Mouse (Mus musculus): ENCODE data around the gene Prpsap2. TPM values are rescaled to one million over a fixed set of nuclear protein-coding genes. Genes with fewer than 3 reads are reported as not detected.
A peak's percentile ranks its signal among the peaks of the same experiment; 100 is the strongest.
"Not testable (repeated sequence)": the region's sequence is repeated elsewhere in the genome, so short reads cannot be mapped to it uniquely, and the experiment has no call there.

Prpsap2 gene
- total and polyA plus RNA-seq, 3 experiments: 29.0 to 30.7 TPM; not detected in 1

DNA sequence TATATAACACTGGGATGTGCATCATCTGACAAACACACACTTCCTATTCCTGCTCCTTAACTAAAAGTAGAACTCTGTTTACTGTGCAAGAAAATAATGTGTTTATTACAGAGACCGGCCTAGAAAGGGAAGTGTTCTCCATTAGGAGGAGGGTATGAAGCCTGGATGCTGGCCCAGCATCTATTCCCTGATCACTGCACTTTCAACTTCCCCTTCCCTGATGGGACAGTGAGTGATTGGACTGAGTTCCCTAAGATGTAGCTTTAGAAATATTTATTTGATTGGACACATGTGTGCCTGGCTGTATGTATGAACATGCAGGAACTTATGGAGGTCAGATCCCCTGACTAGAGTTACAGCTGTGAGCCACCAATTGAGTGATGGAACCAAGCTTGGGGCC is 31.6 kb upstream of the Prpsap2 start:
- DNase-seq (ENCODE audit: low read depth, low spot score): peak; percentile 32
- no peak for TF ChIP-seq SMC3 (IDR thresholded peaks at IDR 0.05; ENCODE audit: low read depth, low read length)
- TF ChIP-seq ZNF384 (IDR thresholded peaks at IDR 0.05; ENCODE audit: low read depth, low read length): no peak
- no peak for TF ChIP-seq ETS1 (IDR thresholded peaks at IDR 0.05; ENCODE audit: low read depth, low read length)
- no peak for TF ChIP-seq MAX (IDR thresholded peaks at IDR 0.05; ENCODE audit: low read length)
- TF ChIP-seq CHD2 (IDR thresholded peaks at IDR 0.05; ENCODE audit: low read length): no peak
- no peak for TF ChIP-seq TBP (IDR thresholded peaks at IDR 0.05; ENCODE audit: low read depth, low read length)
- no peak for TF ChIP-seq ZMIZ1 (IDR thresholded peaks at IDR 0.05; ENCODE audit: low read depth, low read length)
- no peak for TF ChIP-seq NRF1 (IDR thresholded peaks at IDR 0.05; ENCODE audit: insufficient read depth, low read depth, low read length, poor library complexity, severe bottlenecking)
- TF ChIP-seq NELFE (IDR thresholded peaks at IDR 0.05; ENCODE audit: low read depth, low read length): no peak
- no peak for TF ChIP-seq MYB (IDR thresholded peaks at IDR 0.05; ENCODE audit: low read depth, low read length)
- no peak for TF ChIP-seq EP300 (IDR thresholded peaks at IDR 0.05; ENCODE audit: low read depth in 1 of 2, low read length in 2 of 2)
- no peak for TF ChIP-seq UBTF (IDR thresholded peaks at IDR 0.05; ENCODE audit: borderline replicate concordance, insufficient read depth, low read depth, low read length)
- TF ChIP-seq RCOR1 (IDR thresholded peaks at IDR 0.05; ENCODE audit: low read depth, low read length): no peak
- TF ChIP-seq MAFK (IDR thresholded peaks at IDR 0.05; ENCODE audit: borderline replicate concordance, low read depth, low read length): no peak
- no peak for TF ChIP-seq MEF2A (IDR thresholded peaks at IDR 0.05; ENCODE audit: extremely low read depth, insufficient replicate concordance, low read depth, low read length, poor library complexity, severe bottlenecking)
- no peak overlapping the region for H3K9ac ChIP-seq (ENCODE audit: control insufficient read depth, low read depth, low read length, poor library complexity, severe bottlenecking)
- H3K79me2 ChIP-seq (ENCODE audit: control insufficient read depth, insufficient read depth, low read length, poor library complexity): no peaks in the 10 kb centered on the region
- no peaks in the 10 kb centered on the region for H3K4me1 ChIP-seq (ENCODE audit: control insufficient read depth in 1 of 2, insufficient read depth in 2 of 2, low read length in 2 of 2)
- H3K4me3 ChIP-seq (ENCODE audit: control insufficient read depth in 1 of 2, insufficient read depth in 1 of 2, low read depth in 2 of 2, low read length in 2 of 2): no peak overlapping the region
- H3K27me3 ChIP-seq (ENCODE audit: control insufficient read depth in 1 of 2, insufficient read depth in 2 of 2, low read length in 2 of 2): no peaks in the 10 kb centered on the region
- H3K9me3 ChIP-seq (replicated peaks; ENCODE audit: insufficient read depth, low read length): no peaks in the 10 kb centered on the region
- peaks cover 0 to 2% of the 10 kb centered on the region in 2 experiments; a peak in 1 of 4 replicates for H3K36me3 ChIP-seq (ENCODE audit: control insufficient read depth in 1 of 2, insufficient read depth in 2 of 2, low read length in 2 of 2)
- no peak overlapping the region for H3K27ac ChIP-seq (ENCODE audit: control insufficient read depth, low read depth, low read length)

DNA sequence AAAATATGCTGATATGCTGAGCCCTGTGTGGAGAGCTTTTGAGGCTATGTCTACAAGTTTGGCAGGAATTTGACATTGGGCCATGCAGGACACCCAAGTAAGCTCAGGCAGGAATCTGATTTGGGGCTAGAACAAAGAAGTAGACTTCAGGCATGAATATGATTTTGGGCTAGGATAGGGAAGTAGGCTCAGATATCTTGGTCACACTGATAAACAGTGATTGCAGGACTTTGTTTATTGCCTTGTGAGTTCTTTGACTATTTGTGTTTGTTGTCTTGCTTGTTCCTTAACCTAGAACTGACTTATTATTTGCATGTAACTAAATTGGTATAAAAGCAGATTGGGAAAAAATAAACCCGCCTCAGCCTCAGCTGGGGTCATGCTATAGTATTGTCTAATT is 26.7 kb upstream of the Prpsap2 start:
- Histone ChIP-seq H3K4me1 (ENCODE audit: control insufficient read depth in 1 of 2, insufficient read depth in 2 of 2, low read length in 2 of 2) (no peaks in the 10 kb centered on the region), H3K9ac (ENCODE audit: control insufficient read depth, low read depth, low read length, poor library complexity, severe bottlenecking) (no peak overlapping the region), H3K79me2 (ENCODE audit: control insufficient read depth, insufficient read depth, low read length, poor library complexity) (no peaks in the 10 kb centered on the region), H3K27ac (ENCODE audit: control insufficient read depth, low read depth, low read length) (no peak overlapping the region), H3K9me3 (replicated peaks; ENCODE audit: insufficient read depth, low read length) (no peaks in the 10 kb centered on the region), H3K36me3 (ENCODE audit: control insufficient read depth in 1 of 2, insufficient read depth in 2 of 2, low read length in 2 of 2) (peaks cover 0 to 9% of the 10 kb centered on the region in 2 experiments; a peak in 2 of 4 replicates), H3K27me3 (ENCODE audit: control insufficient read depth in 1 of 2, insufficient read depth in 2 of 2, low read length in 2 of 2) (no peaks in the 10 kb centered on the region), H3K4me3 (ENCODE audit: control insufficient read depth in 1 of 2, insufficient read depth in 1 of 2, low read depth in 2 of 2, low read length in 2 of 2) (no peak overlapping the region)
- no peak for TF ChIP-seq POLR2A (IDR thresholded peaks at IDR 0.05; ENCODE audit: control insufficient read depth in 1 of 2, insufficient read depth in 1 of 2, low read depth in 1 of 2, low read length in 2 of 2, poor library complexity in 1 of 2)
- peak; percentile 43; the same call in 1 of the 2 replicates for TF ChIP-seq GATA1 (IDR thresholded peaks at IDR 0.05; ENCODE audit: low read depth, low read length)
- TF ChIP-seq RCOR1 (IDR thresholded peaks at IDR 0.05; ENCODE audit: low read depth, low read length): peak; percentile 96
- DNase-seq (ENCODE audit: low read depth, low spot score): no peak

DNA sequence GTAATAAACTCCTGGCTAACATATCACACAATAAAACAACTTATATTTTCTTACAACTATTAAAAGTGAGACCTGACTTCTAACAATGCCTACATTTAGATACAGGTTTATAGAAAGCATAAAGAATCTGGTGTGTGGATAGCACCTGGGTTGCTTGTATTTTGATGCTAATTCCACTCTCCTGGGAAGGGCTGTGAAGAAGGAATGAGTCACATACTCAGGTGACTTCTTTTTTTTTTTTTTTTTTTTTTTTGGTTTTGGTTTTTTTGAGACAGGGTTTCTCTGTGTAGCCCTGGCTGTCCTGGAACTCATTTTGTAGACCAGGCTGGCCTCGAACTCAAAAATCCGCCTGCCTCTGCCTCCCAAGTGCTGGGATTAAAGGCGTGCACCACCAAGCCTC is 20.6 kb upstream of the Prpsap2 start:
- not testable (repeated sequence) for H3K4me3 ChIP-seq (ENCODE audit: control insufficient read depth in 1 of 2, insufficient read depth in 1 of 2, low read depth in 2 of 2, low read length in 2 of 2); H3K79me2 ChIP-seq (ENCODE audit: control insufficient read depth, insufficient read depth, low read length, poor library complexity); DNase-seq (ENCODE audit: low read depth, low spot score); H3K27me3 ChIP-seq (ENCODE audit: control insufficient read depth in 1 of 2, insufficient read depth in 2 of 2, low read length in 2 of 2); H3K9me3 ChIP-seq (replicated peaks; ENCODE audit: insufficient read depth, low read length); H3K27ac ChIP-seq (ENCODE audit: control insufficient read depth, low read depth, low read length); H3K4me1 ChIP-seq (ENCODE audit: control insufficient read depth in 1 of 2, insufficient read depth in 2 of 2, low read length in 2 of 2); H3K9ac ChIP-seq (ENCODE audit: control insufficient read depth, low read depth, low read length, poor library complexity, severe bottlenecking)
- H3K36me3 ChIP-seq (ENCODE audit: control insufficient read depth in 1 of 2, insufficient read depth in 2 of 2, low read length in 2 of 2): peaks cover 4 to 12% of the 10 kb centered on the region in 2 experiments; a peak in 3 of 4 replicates

Data from MEL (cell line).